Mouse (Mus musculus) frontal cortex, adult 2 months (tissue): ENCODE data around the gene Pdhb. TPM values are rescaled to one million over a fixed set of nuclear protein-coding genes. Genes with fewer than 3 reads are reported as not detected.
A peak's percentile ranks its signal among the peaks of the same experiment; 100 is the strongest.

Source experiments
- DNase-seq, 2 experiments: peaks; one replicate each; pipeline ENCODE4 v3.0.0; 2022; ENCODE audit warnings: low spot score in 1 of 2; ENCODE audit errors: extremely low spot score in 1 of 2
- polyA plus RNA-seq: library from polyadenylated mRNA; depleted of rRNA; stranded (reverse); fragments of >200 nt; gene quantifications from 2 replicates; pipeline ENCODE4 v1.2.3, GENCODE M21; 2012

Gene Pdhb
- polyA plus RNA-seq, 1 experiment: 220 TPM

- peak in 1 of 2 experiments; percentile 21 for DNase-seq
Observed at GRCm38 (mm10) chr14:8192727-8193126, 19.9 kb upstream of the Pdhb start.

GRCm38 (mm10) chr14:8191331-8191965, 18.6 kb upstream of the Pdhb start:
- DNase-seq: no peak

- no peak for DNase-seq
Observed at GRCm38 (mm10) chr14:8190556-8190955, 17.7 kb upstream of the Pdhb start.

GRCm38 (mm10) chr14:8186278-8187045, 13.6 kb upstream of the Pdhb start:
- peak; percentile 73 to 87 for DNase-seq

- no peak for DNase-seq
Observed at GRCm38 (mm10) chr14:8183330-8183729, 10.5 kb upstream of the Pdhb start.

GRCm38 (mm10) chr14:8180371-8181035, 7.7 kb upstream of the Pdhb start:
- no peak for DNase-seq

- DNase-seq: no peak
Observed at GRCm38 (mm10) chr14:8176251-8176650, 3.4 kb upstream of the Pdhb start.

- no peak for DNase-seq
Observed at GRCm38 (mm10) chr14:8174634-8175033, 1.8 kb upstream of the Pdhb start.

GRCm38 (mm10) chr14:8173542-8174250, 871 bp upstream of the Pdhb start:
- peak in 1 of 2 experiments; percentile 65 for DNase-seq

GRCm38 (mm10) chr14:8164463-8164862, 8.4 kb downstream of the Pdhb start:
- no peak for DNase-seq

- no peak for DNase-seq
Observed at GRCm38 (mm10) chr14:8161777-8162176, 11.0 kb downstream of the Pdhb start.

- no peak for DNase-seq
Observed at GRCm38 (mm10) chr14:8159141-8159540, 13.7 kb downstream of the Pdhb start.

- no peak for DNase-seq
Observed at GRCm38 (mm10) chr14:8158721-8159120, 14.1 kb downstream of the Pdhb start.

- DNase-seq: no peak
Observed at GRCm38 (mm10) chr14:8156947-8157346, 15.9 kb downstream of the Pdhb start.

GRCm38 (mm10) chr14:8154072-8154471, 18.8 kb downstream of the Pdhb start:
- no peak for DNase-seq

- DNase-seq: peak in 1 of 2 experiments; percentile 33
Observed at GRCm38 (mm10) chr14:8151757-8152156, 21.1 kb downstream of the Pdhb start.

GRCm38 (mm10) chr14:8148842-8149241, 24.0 kb downstream of the Pdhb start:
- peak in 1 of 2 experiments; percentile 64 for DNase-seq

- DNase-seq: no peak
Observed at GRCm38 (mm10) chr14:8146611-8147223, 26.1 kb downstream of the Pdhb start.

GRCm38 (mm10) chr14:8145594-8146558, 26.9 kb downstream of the Pdhb start:
- DNase-seq: peak in 1 of 2 experiments; percentile 18
